Mouse (Mus musculus) left cerebral cortex, postnatal 4 days (tissue): ENCODE data around the gene Peli1. TPM values are rescaled to one million over a fixed set of nuclear protein-coding genes. Genes with fewer than 3 reads are reported as not detected.

ENCODE experiments used
- DNase-seq: peaks from one replicate; pipeline ENCODE4 v3.0.0-alpha.2; 2022
- intact Hi-C: fragments of 180-260 bp; cut with DNase I; formaldehyde crosslinking; loops from one replicate; pipeline ENCODE4 v1.15.1; 2025
- total RNA-seq, 2 experiments: library from RNA; stranded (reverse); gene quantifications; 2 replicates each; pipeline ENCODE4 v1.2.3; 2021

The Peli1 gene
- 10 to 100 TPM; 69.3 to 72.1 TPM for total RNA-seq

- peak; percentile 97 for DNase-seq
- intact Hi-C loops, result loop anchor here (5.0 to 10.0 kb wide), 2 partner anchors 54 to 176 kb away; no protein-coding TSS in a partner anchor
Measured at GRCm38 (mm10) chr11:21091067-21091427, at the start of gene Peli1. TSS of gene Peli1 (plus strand) at chr11:21091291.

GRCm38 (mm10) chr11:21042590-21042989 lies 48.5 kb upstream of the Peli1 start:
- intact Hi-C loops, result no loop called here
- DNase-seq, result no peak

- DNase-seq, result no peak
- intact Hi-C loops, result no loop called here
Measured at GRCm38 (mm10) chr11:21046188-21046587, 44.9 kb upstream of the Peli1 start.

GRCm38 (mm10) chr11:21047921-21048320 lies 43.2 kb upstream of the Peli1 start:
- intact Hi-C loops, result no loop called here
- DNase-seq, result no peak

- DNase-seq, result no peak
- intact Hi-C loops, result no loop called here
Measured at GRCm38 (mm10) chr11:21051716-21052115, 39.4 kb upstream of the Peli1 start.

- intact Hi-C loops, result no loop called here
- DNase-seq, result no peak
Measured at GRCm38 (mm10) chr11:21054587-21054986, 36.5 kb upstream of the Peli1 start.

- intact Hi-C loops, result no loop called here
- DNase-seq, result no peak
Measured at GRCm38 (mm10) chr11:21056109-21056850, 34.8 kb upstream of the Peli1 start.

GRCm38 (mm10) chr11:21057511-21058414 lies 33.3 kb upstream of the Peli1 start:
- DNase-seq, result no peak
- intact Hi-C loops, result no loop called here

- intact Hi-C loops, result no loop called here
- DNase-seq, result no peak
Measured at GRCm38 (mm10) chr11:21058415-21058781, 32.7 kb upstream of the Peli1 start.

- peak; percentile 28 for DNase-seq
- intact Hi-C loops, result no loop called here
Measured at GRCm38 (mm10) chr11:21060386-21061074, 30.6 kb upstream of the Peli1 start.

GRCm38 (mm10) chr11:21061075-21061403 lies 30.1 kb upstream of the Peli1 start:
- intact Hi-C loops, result no loop called here
- no peak for DNase-seq

GRCm38 (mm10) chr11:21061431-21061830 lies 29.7 kb upstream of the Peli1 start:
- intact Hi-C loops, result no loop called here
- peak; percentile 4 for DNase-seq

GRCm38 (mm10) chr11:21062071-21062470 lies 29.0 kb upstream of the Peli1 start:
- DNase-seq, result no peak
- intact Hi-C loops, result no loop called here

- intact Hi-C loops, result no loop called here
- no peak for DNase-seq
Measured at GRCm38 (mm10) chr11:21063271-21063670, 27.8 kb upstream of the Peli1 start.

- DNase-seq, result no peak
- intact Hi-C loops, result no loop called here
Measured at GRCm38 (mm10) chr11:21079400-21079799, 11.7 kb upstream of the Peli1 start.

- DNase-seq, result no peak
- intact Hi-C loops, result no loop called here
Measured at GRCm38 (mm10) chr11:21079851-21080362, 11.2 kb upstream of the Peli1 start.

- no peak for DNase-seq
- intact Hi-C loops, result no loop called here
Measured at GRCm38 (mm10) chr11:21081169-21081568, 9.9 kb upstream of the Peli1 start.

- no peak for DNase-seq
- intact Hi-C loops, result no loop called here
Measured at GRCm38 (mm10) chr11:21082711-21083110, 8.4 kb upstream of the Peli1 start.

GRCm38 (mm10) chr11:21088356-21088755 lies 2.7 kb upstream of the Peli1 start:
- intact Hi-C loops, result no loop called here
- DNase-seq, result no peak

GRCm38 (mm10) chr11:21089571-21089970 lies 1.5 kb upstream of the Peli1 start:
- intact Hi-C loops, result no loop called here

More at GRCm38 (mm10) chr11:21089571-21089970, 1.5 kb upstream of the Peli1 start:
- no peak for DNase-seq
